Mouse (Mus musculus) thymus, postnatal 14 days (tissue): Measurements from ENCODE around the gene Ccdc71l.
A peak's percentile ranks its signal among the peaks of the same experiment; 100 is the strongest.

Experiments used
- DNase-seq: peaks from one replicate; pipeline ENCODE4 v3.0.0; 2021

Gene Ccdc71l

DNA sequence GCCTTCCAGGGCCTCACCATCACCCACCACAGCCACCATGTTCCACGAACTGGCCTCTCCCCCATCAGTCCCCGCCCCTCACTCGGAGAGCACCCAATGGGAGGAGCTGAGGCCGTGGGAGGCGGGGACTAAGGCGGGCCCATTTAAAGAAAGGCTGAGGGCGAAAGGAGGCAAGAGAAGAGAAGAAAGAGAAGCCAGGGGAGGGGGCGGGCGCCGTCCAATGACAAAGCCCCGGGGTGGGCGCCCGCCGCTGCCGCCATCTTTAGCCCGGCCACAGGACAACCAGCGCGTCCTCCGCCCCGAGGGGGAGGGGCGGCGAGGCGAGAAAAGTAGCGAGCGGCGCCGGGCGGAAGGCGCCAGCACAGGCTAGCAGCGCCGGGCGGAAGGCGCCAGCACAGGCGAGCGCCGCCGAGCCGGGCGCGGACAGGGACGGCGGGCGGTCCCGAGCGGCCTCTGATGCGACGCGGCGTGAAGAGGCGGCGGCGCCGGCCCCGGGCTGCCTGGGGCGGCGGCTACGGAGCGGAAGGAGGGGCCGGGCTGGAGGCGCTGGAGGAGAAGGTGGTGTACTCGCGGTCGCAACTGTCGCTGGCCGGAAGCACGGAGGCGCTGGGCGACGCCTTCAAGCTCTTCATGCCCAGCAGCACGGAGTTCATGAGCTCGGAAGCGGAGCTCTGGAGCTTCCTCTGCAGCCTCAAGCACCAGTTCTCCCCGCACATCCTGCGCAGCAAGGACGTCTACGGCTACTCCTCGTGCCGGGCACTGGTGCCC is at the start of gene Ccdc71l:
Gene Ccdc71l (plus strand): TSS at position 177 of the 768 bp plus-strand sequence.
- peak; percentile 89 for DNase-seq

DNA sequence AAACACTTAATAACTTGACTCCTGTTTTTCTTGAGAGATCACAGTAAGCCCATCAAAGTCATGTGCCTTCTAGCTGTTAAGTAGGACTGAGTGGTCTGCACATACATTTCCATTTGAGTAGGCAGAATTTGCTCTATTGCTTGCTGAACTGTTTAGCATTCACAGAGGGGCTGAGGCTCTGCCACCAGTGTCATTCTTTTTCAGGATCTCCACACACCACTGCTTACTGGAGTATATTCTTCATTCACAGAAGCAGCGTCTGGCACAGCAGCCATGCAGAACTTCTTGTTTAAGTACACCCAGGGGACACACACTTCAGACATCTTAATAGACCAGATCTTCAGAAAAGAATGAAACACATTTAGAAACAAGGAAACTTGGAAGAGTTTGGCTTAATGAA is 39.4 kb upstream of the Ccdc71l start:
- DNase-seq, result no peak

GRCm38 (mm10) chr12:32343487-32343886 is 35.0 kb upstream of the Ccdc71l start:
- DNase-seq, result no peak

- no peak for DNase-seq
Measured at GRCm38 (mm10) chr12:32346121-32346520, 32.4 kb upstream of the Ccdc71l start.

GRCm38 (mm10) chr12:32348493-32348892 is 30.0 kb upstream of the Ccdc71l start:
- no peak for DNase-seq

GRCm38 (mm10) chr12:32351874-32352273 is 26.6 kb upstream of the Ccdc71l start:
- DNase-seq, result no peak

DNA sequence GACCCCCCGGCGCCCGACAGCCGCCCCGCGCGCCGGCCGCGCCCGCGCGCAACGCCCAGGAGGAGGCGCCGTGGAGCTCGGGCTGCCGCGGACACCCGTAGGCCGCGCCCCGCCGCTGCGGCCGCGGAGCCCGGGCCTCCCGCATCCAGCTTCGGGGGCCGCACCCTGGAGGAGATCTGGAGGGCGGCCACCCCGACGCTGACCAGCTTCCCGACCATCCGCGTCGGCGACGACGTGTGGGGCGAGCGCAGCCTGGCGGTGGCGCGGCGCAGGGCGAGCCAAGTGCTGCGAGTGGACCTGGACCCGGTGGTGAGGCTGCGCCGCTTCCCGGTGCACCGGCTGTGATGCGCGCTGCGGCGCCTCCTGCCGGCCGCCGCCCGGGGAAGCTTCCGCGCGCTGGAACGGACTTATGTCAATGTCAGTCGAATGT is 807 bp downstream of the Ccdc71l start:
- peak; percentile 92 for DNase-seq

- DNase-seq, result no peak
Measured at GRCm38 (mm10) chr12:32379731-32380130, 1.2 kb downstream of the Ccdc71l start.

DNA sequence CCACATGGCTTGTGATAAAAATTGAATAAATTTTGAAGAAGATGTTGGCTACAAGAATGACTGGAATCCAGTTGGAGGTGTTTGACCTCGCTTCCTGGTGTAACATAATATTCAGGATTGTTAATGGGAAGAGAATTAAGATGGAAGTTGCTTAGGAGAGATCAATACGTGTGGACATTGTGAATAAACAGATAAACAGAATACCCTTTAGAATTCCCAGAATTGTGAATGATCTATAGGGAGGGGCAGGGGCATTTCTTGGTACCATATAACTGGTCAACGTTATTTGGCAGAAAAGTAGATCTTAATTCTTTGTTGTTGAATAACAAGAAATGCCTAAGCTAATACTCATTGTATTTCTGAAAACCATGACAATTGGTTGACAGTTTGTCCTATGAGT is 2.0 kb downstream of the Ccdc71l start:
- DNase-seq, result no peak

DNA sequence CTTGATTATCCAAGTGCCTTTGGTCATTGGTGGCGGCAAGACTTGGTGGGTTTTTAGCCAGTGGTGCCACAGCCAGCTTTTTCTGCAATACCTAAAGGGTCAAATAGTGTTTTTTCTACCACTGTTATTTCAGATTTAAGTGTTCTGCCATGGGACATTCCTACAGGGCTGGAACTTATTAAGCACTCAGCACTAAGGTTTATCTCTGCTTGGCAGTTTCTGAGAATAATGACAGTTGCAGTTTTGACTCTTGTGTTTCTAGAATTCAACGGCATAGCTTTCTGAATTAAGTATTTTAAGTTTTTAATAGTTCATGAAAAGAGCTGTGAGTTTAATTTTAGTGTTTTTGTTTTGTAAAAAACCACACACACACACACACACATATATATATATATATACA is 2.5 kb downstream of the Ccdc71l start:
- DNase-seq, result no peak

DNA sequence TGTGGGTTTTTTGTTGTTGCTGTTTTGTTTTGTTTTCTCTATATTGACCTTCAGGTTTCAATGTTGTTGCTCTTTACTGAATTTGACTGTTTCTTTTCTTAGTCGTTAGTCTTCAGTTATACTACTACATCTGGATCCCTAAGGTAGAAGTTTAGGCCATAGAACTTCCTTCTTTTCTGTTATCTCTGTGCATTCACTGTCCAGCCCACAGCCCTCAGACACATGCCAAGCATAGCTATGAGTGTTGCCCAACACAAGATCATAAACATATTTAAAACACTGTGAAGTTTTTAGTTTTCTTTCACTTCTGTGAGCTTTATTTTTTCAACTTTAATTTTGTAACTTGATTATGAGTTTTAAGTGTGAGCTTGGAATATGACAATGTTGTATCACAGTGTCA is 41.0 kb downstream of the Ccdc71l start:
- no peak for DNase-seq

GRCm38 (mm10) chr12:32427832-32428231 is 49.3 kb downstream of the Ccdc71l start:
- no peak for DNase-seq

DNA sequence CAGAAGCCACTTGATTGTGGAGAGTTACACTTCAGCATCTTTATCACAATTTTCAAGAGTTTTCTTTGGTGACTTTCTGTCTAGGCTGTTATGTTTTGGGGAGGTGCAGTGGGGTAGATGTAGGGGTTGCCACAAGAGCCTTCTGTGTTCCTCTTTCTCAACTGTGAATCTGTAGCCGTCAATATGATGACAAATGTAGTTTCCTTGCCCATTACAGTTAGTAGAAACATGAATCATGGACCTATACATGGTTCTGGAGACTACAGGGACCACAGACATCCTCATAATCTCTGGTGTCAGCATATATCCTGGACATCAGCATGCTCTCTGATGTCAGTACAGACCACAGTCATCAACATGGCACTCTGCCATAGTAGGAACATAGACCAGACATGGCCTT is 52.5 kb downstream of the Ccdc71l start:
- no peak for DNase-seq
